Mouse (Mus musculus): ENCODE measurements around the gene Cebpz.

GRCm38 (mm10) chr17:78983166-78983565, 46.3 kb upstream of the Cebpz start:
- no peak for TF ChIP-seq POLR2A (IDR thresholded peaks at IDR 0.05; ENCODE audit: control insufficient read depth, low read depth, low read length)
- no peak for TF ChIP-seq CTCF (IDR thresholded peaks at IDR 0.05; ENCODE audit: control insufficient read depth, insufficient read depth, insufficient replicate concordance, low read depth, low read length)
